Mouse (Mus musculus) heart, adult 2 months (tissue): ENCODE results near the gene Stard3.

ENCODE experiments used
- CTCF ChIP-seq: fragments of 200-600 bp; IDR thresholded peaks from 2 replicates; pipeline ENCODE4 v1.8.1; 2022; ENCODE audit warnings: antibody characterized with exemption, mild to moderate bottlenecking, moderate library complexity
- EP300 ChIP-seq: fragments of 200-500 bp; IDR thresholded peaks from 2 replicates; pipeline ENCODE4 v1.6.1; 2011; ENCODE audit warnings: low read depth, low read length, control low read depth; ENCODE audit not compliant: insufficient read depth
- POLR2A ChIP-seq: fragments of 200-500 bp; IDR thresholded peaks from 2 replicates; pipeline ENCODE4 v1.6.1; 2011; ENCODE audit warnings: mild to moderate bottlenecking, low read depth, low read length, control low read depth; ENCODE audit not compliant: insufficient read depth

GRCm38 (mm10) chr11:98370588-98370987 is 12.4 kb downstream of the Stard3 start:
- no peak for TF ChIP-seq CTCF
- no peak for TF ChIP-seq POLR2A
- TF ChIP-seq EP300, result no peak
